Mouse (Mus musculus): Measurements from ENCODE around the gene Srrm3. TPM values are rescaled to one million over a fixed set of nuclear protein-coding genes. Genes with fewer than 3 reads are reported as not detected.

The Srrm3 gene
- total RNA-seq, 2 experiments from 2014 or later: 0.08 to 0.12 TPM

GRCm38 (mm10) chr5:135822316-135822944 lies 15.7 kb downstream of the Srrm3 start:
- no peak for DNase-seq (ENCODE audit: low spot score in 2 of 2)

- no peak for DNase-seq (ENCODE audit: low spot score in 2 of 2)
Measured at GRCm38 (mm10) chr5:135824517-135824916, 17.8 kb downstream of the Srrm3 start.

GRCm38 (mm10) chr5:135826225-135826624 lies 19.5 kb downstream of the Srrm3 start:
- no peak for DNase-seq (ENCODE audit: low spot score in 2 of 2)

- DNase-seq (ENCODE audit: low spot score in 2 of 2): no peak
Measured at GRCm38 (mm10) chr5:135829381-135829780, 22.7 kb downstream of the Srrm3 start.

DNA sequence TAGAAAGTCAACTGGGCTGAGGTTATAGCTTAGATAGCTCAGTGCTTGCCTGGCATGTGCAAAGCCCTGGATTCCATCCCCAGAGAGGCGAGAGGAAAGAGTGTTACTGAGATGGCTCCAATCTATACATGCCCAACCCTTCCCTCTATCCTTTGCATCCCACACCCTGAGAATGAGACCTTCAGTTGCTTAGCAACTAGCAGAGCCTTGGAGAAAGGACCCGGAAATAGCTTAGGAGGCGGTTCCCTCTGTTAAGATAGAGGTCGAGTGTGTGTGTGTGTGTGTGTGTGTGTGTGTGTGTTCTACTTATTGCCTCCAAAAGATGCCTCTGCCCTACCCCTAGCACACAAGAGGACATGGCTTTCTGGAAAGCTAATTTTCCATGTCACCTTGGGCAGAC lies 26.0 kb downstream of the Srrm3 start:
- DNase-seq (ENCODE audit: low spot score in 2 of 2): no peak

GRCm38 (mm10) chr5:135834769-135835491 lies 28.2 kb downstream of the Srrm3 start:
- peak in 1 of 2 experiments; percentile 42 for DNase-seq (ENCODE audit: low spot score in 2 of 2)

DNA sequence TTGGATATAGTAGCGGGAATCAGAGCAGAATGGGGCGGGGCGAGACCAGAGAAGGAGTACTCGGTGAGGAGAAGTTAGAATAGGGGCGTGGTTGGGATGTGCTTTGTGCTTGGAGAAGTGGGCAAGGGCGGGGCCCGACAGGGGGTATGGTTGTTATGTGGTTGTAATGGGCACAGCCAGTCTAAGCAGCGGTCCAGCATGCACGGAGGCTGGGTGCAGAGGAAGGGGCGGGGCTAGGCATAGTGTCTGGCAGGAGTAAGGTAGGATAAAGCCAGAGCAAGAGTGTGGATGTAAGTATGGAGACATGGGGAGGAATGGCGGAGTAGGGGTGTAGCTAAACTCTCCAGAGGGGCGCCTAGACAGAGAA lies 28.8 kb downstream of the Srrm3 start:
- DNase-seq (ENCODE audit: low spot score in 2 of 2): no peak

GRCm38 (mm10) chr5:135835981-135836380 lies 29.3 kb downstream of the Srrm3 start:
- no peak for DNase-seq (ENCODE audit: low spot score in 2 of 2)

DNA sequence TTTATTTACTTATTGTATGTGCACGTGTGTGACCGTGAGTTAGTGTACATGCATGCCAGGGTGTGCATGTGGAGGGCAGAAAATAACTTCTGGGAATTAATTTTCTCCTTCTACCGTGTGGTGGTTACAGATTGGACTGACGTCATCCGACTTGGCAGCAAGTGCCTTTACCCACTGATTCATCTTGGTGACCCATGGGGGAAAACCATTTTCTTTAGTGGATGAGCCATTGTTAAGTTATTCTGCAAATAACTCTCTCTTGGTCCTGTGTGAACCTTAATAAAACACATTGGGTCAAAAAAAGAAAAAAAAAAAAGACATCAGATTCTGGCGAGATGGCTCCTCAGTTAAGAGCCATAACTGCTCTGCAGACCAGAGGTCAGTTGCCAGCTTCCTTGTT lies 35.0 kb downstream of the Srrm3 start:
- DNase-seq (ENCODE audit: low spot score in 2 of 2): no peak

DNA sequence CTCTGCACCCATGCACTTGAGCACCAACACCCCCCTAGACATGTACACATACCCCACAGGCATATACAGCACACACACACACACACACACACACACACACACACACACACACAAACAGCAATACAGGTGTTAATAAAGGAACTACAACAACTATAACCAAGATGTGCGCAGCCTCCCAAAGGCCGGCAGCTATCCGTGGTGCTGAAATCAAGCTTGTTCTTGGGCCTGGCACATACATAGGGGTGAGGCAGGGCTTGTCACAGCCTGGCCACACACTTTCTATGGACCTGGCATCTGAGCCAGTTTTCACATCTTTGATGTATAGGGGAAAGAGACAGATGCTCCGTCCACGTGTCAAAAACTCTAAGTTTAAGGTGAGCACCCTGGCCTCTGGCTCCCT lies 36.7 kb downstream of the Srrm3 start:
- DNase-seq (ENCODE audit: low spot score in 2 of 2): peak in 1 of 2 experiments; percentile 47

DNA sequence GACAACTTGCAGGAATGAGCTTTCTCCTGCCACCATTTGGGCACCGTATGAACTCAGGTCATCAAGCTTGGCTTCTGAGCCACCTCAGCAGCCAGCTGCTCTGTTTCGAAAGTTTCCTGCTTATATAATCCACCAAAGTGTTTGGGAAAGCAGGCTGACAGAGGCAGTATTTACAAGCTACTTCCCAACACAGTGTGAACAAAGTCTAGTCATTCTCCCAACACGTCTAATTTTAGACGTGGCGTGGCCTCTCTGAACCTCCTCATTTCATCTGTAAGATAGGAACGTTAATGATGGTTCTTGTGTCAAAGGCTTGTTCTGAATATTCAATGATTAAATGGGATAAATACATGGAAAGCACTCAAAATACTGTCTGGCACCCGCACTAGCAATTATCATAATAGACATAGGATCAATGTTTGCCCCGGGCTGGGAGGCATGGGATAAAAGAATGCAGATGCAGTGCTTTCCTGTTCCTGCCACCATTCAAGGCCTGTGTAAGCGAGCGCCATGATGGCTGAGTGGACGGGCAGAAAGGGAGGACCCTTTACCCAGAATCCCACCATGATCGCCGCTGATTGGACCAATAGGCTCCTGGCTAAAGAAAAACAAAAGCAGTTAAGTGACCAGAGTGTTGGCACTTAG lies 39.1 kb downstream of the Srrm3 start:
- DNase-seq (ENCODE audit: low spot score in 2 of 2): no peak

DNA sequence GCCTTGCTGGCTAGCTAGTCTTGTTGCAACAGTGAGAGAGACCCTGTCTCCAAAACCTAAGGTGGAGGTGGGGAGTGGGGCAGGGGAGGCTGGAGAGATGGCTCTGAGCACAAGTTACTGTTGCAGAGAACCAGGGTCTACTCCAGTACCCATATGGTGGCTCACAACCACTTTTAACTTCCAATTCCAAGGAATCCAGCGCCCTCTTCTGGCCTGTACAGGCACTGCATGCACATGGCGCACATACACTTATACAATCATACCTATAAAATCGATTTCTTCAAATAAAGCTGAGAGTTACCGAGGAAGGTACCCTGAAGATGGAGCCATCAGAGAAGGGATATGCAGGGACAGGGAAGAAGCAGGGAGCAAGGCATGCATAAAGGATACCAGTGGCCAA lies 40.8 kb downstream of the Srrm3 start:
- DNase-seq (ENCODE audit: low spot score in 2 of 2): no peak

DNA sequence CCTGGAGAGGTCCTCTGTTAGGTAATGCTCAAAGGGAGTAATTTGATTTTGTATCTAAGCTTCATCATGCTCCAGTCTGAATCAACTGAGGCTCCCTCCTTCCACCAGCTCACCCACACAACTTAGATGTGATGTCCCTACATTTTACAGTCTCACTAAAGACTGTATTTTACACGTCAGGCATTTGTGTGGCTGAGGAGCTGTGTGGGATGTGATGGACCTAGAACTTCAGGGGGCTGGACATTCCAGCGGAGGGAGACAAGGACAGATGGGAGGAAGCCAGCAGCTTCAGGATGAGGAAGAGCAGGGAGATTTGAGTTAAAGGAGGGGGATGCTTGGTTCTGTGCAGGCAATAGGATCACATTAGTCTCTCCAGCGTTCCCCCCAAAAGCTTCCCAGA lies 41.2 kb downstream of the Srrm3 start:
- DNase-seq (ENCODE audit: low spot score in 2 of 2): no peak

GRCm38 (mm10) chr5:135851024-135851423 lies 44.3 kb downstream of the Srrm3 start:
- no peak for DNase-seq (ENCODE audit: low spot score in 2 of 2)

- DNase-seq (ENCODE audit: low spot score in 2 of 2): no peak
Measured at GRCm38 (mm10) chr5:135851481-135851880, 44.8 kb downstream of the Srrm3 start.

GRCm38 (mm10) chr5:135852421-135852820 lies 45.7 kb downstream of the Srrm3 start:
- no peak for DNase-seq (ENCODE audit: low spot score in 2 of 2)

DNA sequence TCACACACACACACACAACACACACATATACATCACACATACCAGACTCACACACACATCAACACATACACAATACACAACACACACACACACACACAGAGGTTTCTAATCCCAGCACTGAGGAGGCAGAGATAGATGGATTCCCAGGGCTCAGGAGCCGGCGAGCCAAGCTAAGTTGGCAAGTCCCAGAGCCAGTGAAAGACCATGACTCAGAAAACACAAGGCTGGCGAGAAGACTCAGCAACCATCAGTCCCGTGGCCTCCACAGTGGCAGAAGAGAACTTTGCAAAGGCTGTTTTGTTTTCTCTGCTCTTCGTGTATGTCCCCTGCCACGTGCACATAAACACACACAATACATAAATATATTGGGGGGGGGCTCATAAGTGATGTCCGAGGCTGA lies 47.0 kb downstream of the Srrm3 start:
- no peak for DNase-seq (ENCODE audit: low spot score in 2 of 2)

DNA sequence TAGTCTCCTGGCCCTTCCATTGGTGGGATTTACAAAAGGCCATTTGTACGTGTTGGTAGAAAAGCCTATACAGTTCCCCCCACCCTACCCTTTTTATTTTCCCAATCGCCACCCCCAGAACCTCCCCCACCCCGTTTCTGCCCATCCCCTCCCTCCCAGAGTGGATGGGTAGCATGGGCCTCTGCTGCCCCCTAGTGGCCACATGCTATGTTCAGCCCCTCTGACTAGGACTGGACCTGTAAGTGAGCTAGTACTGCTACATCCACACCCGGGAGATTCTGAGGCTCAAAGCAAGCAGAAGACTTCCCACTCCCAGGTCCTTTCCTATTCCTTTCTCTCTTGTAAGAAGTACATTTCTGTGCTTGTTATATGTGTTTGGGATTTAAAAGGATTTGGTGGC lies 48.5 kb downstream of the Srrm3 start:
- DNase-seq (ENCODE audit: low spot score in 2 of 2): peak; percentile 62 to 73

GRCm38 (mm10) chr5:135866662-135867061 lies 60.0 kb downstream of the Srrm3 start:
- DNase-seq (ENCODE audit: low spot score in 2 of 2): no peak

DNA sequence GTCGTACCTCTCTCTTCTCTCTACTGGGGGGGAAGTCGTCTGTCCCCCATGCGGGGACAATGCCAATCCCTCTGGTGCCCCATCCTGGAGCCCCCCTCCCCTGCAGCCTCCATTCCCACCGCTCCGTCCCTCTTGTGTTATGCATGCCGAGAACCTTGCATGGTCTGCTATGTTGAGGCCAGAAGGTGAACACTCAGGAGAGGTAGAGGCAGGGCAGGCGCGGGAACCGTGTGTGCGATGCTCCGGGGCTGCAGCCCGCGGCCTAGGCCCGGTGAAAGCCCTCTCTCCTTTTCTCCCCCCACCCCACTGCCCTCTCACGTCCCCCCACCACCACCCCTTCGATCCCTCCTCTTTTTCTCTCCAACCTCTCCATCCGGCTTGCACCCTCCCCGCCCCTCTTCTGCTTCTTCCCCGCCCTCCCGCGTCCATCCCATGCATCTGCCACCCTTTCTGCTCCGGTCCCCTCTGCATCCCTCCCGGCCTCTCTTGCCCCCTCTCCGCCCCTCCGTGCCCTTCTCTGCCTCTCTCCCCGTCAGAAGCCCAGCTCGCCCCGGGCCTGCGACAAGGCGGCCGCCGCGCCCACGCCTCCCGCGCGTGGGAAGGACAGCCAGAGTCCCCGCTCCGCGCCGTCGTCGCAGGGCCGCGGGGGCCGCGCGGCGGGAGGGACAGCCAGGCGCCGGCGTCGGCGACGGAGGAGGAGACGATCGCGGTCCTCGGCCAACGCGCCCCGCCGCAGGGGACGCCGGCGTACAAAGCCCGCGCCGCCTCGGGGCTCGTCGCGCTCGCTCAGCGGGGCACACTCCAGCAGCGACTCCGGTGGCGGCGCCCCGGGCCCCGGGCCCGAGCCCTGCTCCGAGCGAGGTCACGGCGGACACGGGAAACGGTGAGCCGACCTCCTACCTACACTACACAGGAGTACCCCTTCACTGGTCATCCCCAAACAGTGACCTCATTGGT lies 61.2 kb downstream of the Srrm3 start:
- no peak for DNase-seq (ENCODE audit: low spot score in 2 of 2)

- no peak for DNase-seq (ENCODE audit: low spot score in 2 of 2)
Measured at GRCm38 (mm10) chr5:135868653-135869052, 62.0 kb downstream of the Srrm3 start.
